Mouse (Mus musculus) hindbrain, embryonic 14.5 days (tissue): ENCODE measurements around the gene Ccdc38. TPM values are rescaled to one million over a fixed set of nuclear protein-coding genes. Genes with fewer than 3 reads are reported as not detected.

Experiments used
- ATAC-seq: fragments of 200-750 bp; cut with Nextera tagmentation; 2 replicates; pipeline ENCODE4 v1.8.0; 2017; ENCODE audit warnings: moderate number of reproducible peaks, mild to moderate bottlenecking, moderate TSS enrichment, moderate library complexity; ENCODE audit not compliant: low FRiP score
- DNase-seq: peaks from one replicate; pipeline ENCODE4 v3.0.0-alpha.2; 2015; ENCODE audit warnings: low spot score
- H3K27ac ChIP-seq: fragments of 300-500 bp; sonication (generic); 2 replicates; pipeline ENCODE4 v1.5.1; 2014; ENCODE audit warnings: mild to moderate bottlenecking, moderate library complexity
- H3K27me3 ChIP-seq: fragments of 300-500 bp; sonication (generic); 2 replicates; pipeline ENCODE4 v1.6.1; 2014; ENCODE audit warnings: mild to moderate bottlenecking, low read length, mixed read lengths; ENCODE audit not compliant: control insufficient read depth, insufficient read depth
- H3K36me3 ChIP-seq: fragments of 300-500 bp; sonication (generic); replicated peaks from 2 replicates; pipeline ENCODE4 v1.6.1; 2014; ENCODE audit not compliant: control insufficient read depth, insufficient read depth
- H3K4me1 ChIP-seq: fragments of 300-500 bp; sonication (generic); replicated peaks from 2 replicates; pipeline ENCODE4 v1.6.1; 2014; ENCODE audit warnings: antibody characterized with exemption, low read length, mixed read lengths; ENCODE audit not compliant: control insufficient read depth, insufficient read depth
- H3K4me2 ChIP-seq: fragments of 300-500 bp; sonication (generic); replicated peaks from 2 replicates; pipeline ENCODE4 v1.6.1; 2014; ENCODE audit warnings: mild to moderate bottlenecking, moderate library complexity
- H3K4me3 ChIP-seq: fragments of 300-500 bp; sonication (generic); replicated peaks from 2 replicates; pipeline ENCODE4 v1.5.1; 2014; ENCODE audit warnings: mild to moderate bottlenecking, low read length
- H3K9ac ChIP-seq: fragments of 300-500 bp; sonication (generic); 2 replicates; pipeline ENCODE4 v1.6.1; 2014
- H3K9me3 ChIP-seq: fragments of 300-500 bp; sonication (generic); 2 replicates; pipeline ENCODE4 v1.6.1; 2016; ENCODE audit warnings: low read length; ENCODE audit not compliant: control insufficient read depth
- WGBS: fragments of 180-500 bp; shearing (Covaris S2); extraction: QIAGEN DNeasy Blood & Tissue Kit; methylation state at CpG from one replicate; pipeline ENCODE4 v1.1.7; 2014; 5-methylcytosine and 5-hydroxymethylcytosine counted together
- polyA plus RNA-seq: library from polyadenylated mRNA; unstranded; fragments of >200 nt; fragmentation: Nextera tagmentation; extraction: Ambion mirVana; gene quantifications from 2 replicates; pipeline ENCODE4 v1.2.1, GENCODE M21; 2014

Gene Ccdc38
- polyA plus RNA-seq, 1 experiment from 2014 or later = 0.25 TPM

DNA sequence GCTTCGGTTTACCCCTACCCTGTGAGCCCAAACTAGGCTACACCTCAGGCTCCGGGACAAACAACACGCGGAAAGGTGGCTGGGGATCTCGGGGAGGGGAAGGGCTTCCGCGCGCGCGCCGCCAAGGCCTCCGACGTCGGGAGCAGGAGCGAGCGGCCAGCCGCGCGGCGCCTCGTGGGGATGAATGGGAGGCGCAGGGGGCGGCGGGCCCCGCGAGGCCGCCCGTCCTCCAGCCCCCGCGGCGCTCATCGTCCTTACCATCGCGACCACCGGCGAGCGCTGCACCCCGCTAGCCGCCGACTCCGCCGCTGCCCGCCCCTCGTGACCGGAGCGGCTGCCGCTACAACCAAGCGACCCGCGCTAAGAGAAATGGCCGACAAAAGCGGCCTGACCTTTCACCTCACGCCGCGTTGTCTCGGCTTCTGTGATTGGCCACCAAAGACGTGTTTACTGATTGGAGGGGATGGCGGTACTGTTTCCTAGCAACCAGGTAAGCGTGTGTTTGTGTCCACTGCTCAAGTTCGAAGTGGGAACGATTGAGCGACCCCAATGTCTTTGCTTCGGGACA is 48.9 kb downstream of the Ccdc38 start, which contains the start of gene Snrpf:
Gene Snrpf, minus strand, starts transcription at position 426 of the 568 bp plus-strand sequence.
- Histone ChIP-seq H3K9ac (peak within 1 kb of the TSS; percentile 80), H3K9me3 (no peaks in the 10 kb centered on the region), H3K27ac (peak within 1 kb of the TSS; percentile 80), H3K4me2 (peak within 1 kb of the TSS; percentile 92), H3K4me3 (peak within 1 kb of the TSS; percentile 81), H3K27me3 (no peaks in the 10 kb centered on the region), H3K36me3 (peaks cover 30% of the 10 kb centered on the region), H3K4me1 (peaks cover 11% of the 10 kb centered on the region)
- under 1% methylated on average over 63 of the region's 63 CpGs for WGBS
- peak; percentile 98 for DNase-seq
- peak; percentile 87 for ATAC-seq

DNA sequence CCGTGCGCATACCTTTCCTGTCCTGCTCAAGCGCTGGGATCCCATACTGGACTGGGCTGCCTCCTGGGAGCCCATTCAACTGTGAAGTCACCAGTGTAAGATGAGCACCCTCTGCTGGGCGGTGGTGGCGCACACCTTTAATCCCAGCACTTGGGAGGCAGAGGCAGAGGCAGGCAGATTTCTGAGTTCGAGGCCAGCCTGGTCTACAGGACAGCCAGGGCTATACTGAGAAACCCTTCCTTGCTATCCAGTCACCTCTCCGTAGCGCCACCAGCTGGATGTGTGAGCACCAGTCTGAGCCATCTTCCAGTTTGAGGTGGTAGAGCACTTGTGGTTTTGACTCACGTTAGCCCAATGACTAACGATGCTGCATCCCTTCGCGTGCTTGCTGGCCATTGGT is 52.0 kb downstream of the Ccdc38 start:
- H3K36me3 ChIP-seq = peaks cover under 1% of the 10 kb centered on the region; the same call in 1 of the 2 replicates
- H3K4me2 ChIP-seq = no peak overlapping the region
- no peaks in the 10 kb centered on the region for H3K9me3 ChIP-seq
- no peaks in the 10 kb centered on the region; the same call in 1 of the 2 replicates for H3K27me3 ChIP-seq
- WGBS = 55% methylated on average over 12 of the region's 12 CpGs
- H3K4me1 ChIP-seq = peaks cover 11% of the 10 kb centered on the region
- ATAC-seq (no peak), DNase-seq (no peak)
- H3K27ac ChIP-seq = no peak overlapping the region
- H3K9ac ChIP-seq = no peak overlapping the region
- H3K4me3 ChIP-seq = no peak overlapping the region

DNA sequence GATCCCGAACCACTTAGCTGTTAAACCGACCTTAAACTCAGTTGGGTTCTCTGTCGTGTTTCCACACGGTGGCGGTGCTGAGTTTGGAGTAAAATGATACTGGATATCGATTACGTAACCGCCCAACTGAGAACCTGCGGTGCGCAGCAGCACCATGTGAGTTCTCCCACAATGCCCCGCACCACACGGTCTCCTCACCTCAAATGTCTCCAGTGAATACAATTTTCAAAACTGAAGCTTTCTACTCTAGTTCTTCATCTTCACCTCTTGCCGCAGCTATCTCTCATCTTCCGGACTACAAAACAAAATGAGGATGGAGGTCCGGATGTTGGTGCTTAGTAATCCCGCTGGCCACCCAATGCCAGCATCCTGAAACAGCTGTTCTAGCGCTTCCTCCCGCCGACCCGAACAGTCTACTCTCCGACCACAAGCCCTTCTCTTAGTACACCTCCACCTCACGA is 53.6 kb downstream of the Ccdc38 start:
- H3K9me3 ChIP-seq = no peaks in the 10 kb centered on the region
- H3K4me2 ChIP-seq = peak overlapping the region; percentile 69
- H3K27me3 ChIP-seq = no peaks in the 10 kb centered on the region; the same call in 1 of the 2 replicates
- ATAC-seq (peak; percentile 77), DNase-seq (peak; percentile 94)
- peak overlapping the region; percentile 40 for H3K4me3 ChIP-seq
- 0 out of 2 replicates have a peak overlapping the region, but pooled peaks have one; percentile 11 for H3K27ac ChIP-seq
- 2% methylated on average over 22 of the region's 22 CpGs for WGBS
- peak overlapping the region; percentile 65 for H3K9ac ChIP-seq
- H3K36me3 ChIP-seq = no peaks in the 10 kb centered on the region
- H3K4me1 ChIP-seq = no peaks in the 10 kb centered on the region

DNA sequence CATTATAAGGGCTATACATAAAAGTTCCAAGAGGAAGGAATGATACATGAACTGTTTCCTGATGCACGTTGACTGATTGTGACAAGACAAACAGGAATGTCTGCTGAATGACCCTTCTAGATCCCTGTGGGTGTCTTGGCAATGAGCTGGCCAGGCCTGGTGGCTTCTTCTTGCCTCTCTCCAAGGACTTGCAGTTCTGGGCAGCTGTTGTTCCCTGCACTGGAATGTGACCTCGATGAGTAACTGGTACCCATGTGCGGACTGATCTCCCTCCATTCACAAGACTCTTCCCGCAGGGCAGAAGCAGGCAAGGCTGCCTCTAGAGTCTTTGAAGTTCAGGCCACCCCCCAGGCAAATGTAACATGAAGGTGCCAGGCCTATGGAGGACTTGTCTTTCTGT is 55.4 kb downstream of the Ccdc38 start:
- DNase-seq (no peak), ATAC-seq (no peak)
- no peak overlapping the region for H3K4me2 ChIP-seq
- no peak overlapping the region for H3K9ac ChIP-seq
- H3K27ac ChIP-seq = no peak overlapping the region
- no peaks in the 10 kb centered on the region for H3K4me1 ChIP-seq
- H3K9me3 ChIP-seq = no peaks in the 10 kb centered on the region
- H3K4me3 ChIP-seq = no peak overlapping the region
- no peaks in the 10 kb centered on the region; the same call in 1 of the 2 replicates for H3K27me3 ChIP-seq
- WGBS = 60% methylated on average over 4 of the region's 4 CpGs
- no peaks in the 10 kb centered on the region for H3K36me3 ChIP-seq

- Histone ChIP-seq H3K36me3 (no peaks in the 10 kb centered on the region), H3K4me2 (no peak overlapping the region), H3K27ac (no peak overlapping the region), H3K9ac (no peak overlapping the region), H3K4me3 (no peak overlapping the region), H3K27me3 (no peaks in the 10 kb centered on the region; the same call in 1 of the 2 replicates), H3K4me1 (no peaks in the 10 kb centered on the region), H3K9me3 (no peaks in the 10 kb centered on the region)
- 84% methylated on average over 3 of the region's 3 CpGs for WGBS
- DNase-seq = no peak
- no peak for ATAC-seq
These were observed 56.2 kb downstream of the Ccdc38 start for GRCm38 (mm10) chr10:93596641-93597040.

- Histone ChIP-seq H3K4me3 (no peak overlapping the region), H3K9me3 (0 out of 2 replicates have a peak, but pooled peaks cover 4% of the 10 kb centered on the region), H3K27me3 (no peaks in the 10 kb centered on the region), H3K36me3 (no peaks in the 10 kb centered on the region), H3K4me1 (no peaks in the 10 kb centered on the region), H3K4me2 (no peak overlapping the region), H3K27ac (no peak overlapping the region), H3K9ac (no peak overlapping the region)
- DNase-seq = no peak
- ATAC-seq = no peak
- 74% methylated on average over 5 of the region's 5 CpGs for WGBS
These were observed 61.9 kb downstream of the Ccdc38 start for GRCm38 (mm10) chr10:93602309-93602708.

GRCm38 (mm10) chr10:93603256-93603655 is 62.8 kb downstream of the Ccdc38 start:
- 100% methylated on average over 1 of the region's 1 CpGs for WGBS
- H3K36me3 ChIP-seq = no peaks in the 10 kb centered on the region
- no peak overlapping the region for H3K9ac ChIP-seq
- H3K4me3 ChIP-seq = no peak overlapping the region
- no peak overlapping the region for H3K4me2 ChIP-seq
- H3K4me1 ChIP-seq = no peaks in the 10 kb centered on the region
- no peak for DNase-seq
- no peak overlapping the region for H3K27ac ChIP-seq
- H3K9me3 ChIP-seq = 0 out of 2 replicates have a peak, but pooled peaks cover 4% of the 10 kb centered on the region
- ATAC-seq = no peak
- H3K27me3 ChIP-seq = no peaks in the 10 kb centered on the region

GRCm38 (mm10) chr10:93606326-93606725 is 65.9 kb downstream of the Ccdc38 start:
- no peaks in the 10 kb centered on the region for H3K4me1 ChIP-seq

DNA sequence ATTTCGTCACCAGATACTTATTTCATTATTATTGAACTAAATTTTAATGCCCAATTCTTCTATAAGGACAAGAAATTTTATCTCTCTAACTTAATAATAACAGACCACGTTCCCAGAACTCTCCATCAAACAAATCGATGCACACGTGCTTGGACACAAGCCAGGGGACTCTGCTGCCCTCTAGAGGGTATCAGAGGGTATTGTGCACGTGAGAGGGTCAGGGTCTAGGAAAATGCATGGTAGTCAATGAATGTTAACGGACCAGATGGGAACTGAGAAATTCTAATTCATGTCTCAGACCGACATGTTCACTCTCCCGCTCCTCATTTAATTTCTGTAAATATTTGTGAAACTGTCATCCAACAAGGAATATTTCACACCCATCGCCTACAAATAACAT is 67.6 kb downstream of the Ccdc38 start:
- Histone ChIP-seq H3K9me3 (0 out of 2 replicates have a peak, but pooled peaks cover 4% of the 10 kb centered on the region), H3K36me3 (no peaks in the 10 kb centered on the region), H3K4me3 (no peak overlapping the region), H3K27ac (no peak overlapping the region), H3K9ac (no peak overlapping the region), H3K27me3 (no peaks in the 10 kb centered on the region), H3K4me2 (no peak overlapping the region), H3K4me1 (no peaks in the 10 kb centered on the region)
- peak; percentile 54 for DNase-seq
- 53% methylated on average over 9 of the region's 9 CpGs for WGBS
- no peak for ATAC-seq

More at GRCm38 (mm10) chr10:93606326-93606725, 65.9 kb downstream of the Ccdc38 start:
- H3K36me3 ChIP-seq = no peaks in the 10 kb centered on the region
- DNase-seq = no peak
- WGBS = 91% methylated on average over 9 of the region's 9 CpGs
- no peak for ATAC-seq
- H3K4me3 ChIP-seq = no peak overlapping the region
- H3K27ac ChIP-seq = no peak overlapping the region
- H3K4me2 ChIP-seq = no peak overlapping the region
- 0 out of 2 replicates have a peak, but pooled peaks cover 4% of the 10 kb centered on the region for H3K9me3 ChIP-seq
- no peak overlapping the region for H3K9ac ChIP-seq
- no peaks in the 10 kb centered on the region for H3K27me3 ChIP-seq
